Mouse (Mus musculus): ENCODE results near the gene Exog.

DNA sequence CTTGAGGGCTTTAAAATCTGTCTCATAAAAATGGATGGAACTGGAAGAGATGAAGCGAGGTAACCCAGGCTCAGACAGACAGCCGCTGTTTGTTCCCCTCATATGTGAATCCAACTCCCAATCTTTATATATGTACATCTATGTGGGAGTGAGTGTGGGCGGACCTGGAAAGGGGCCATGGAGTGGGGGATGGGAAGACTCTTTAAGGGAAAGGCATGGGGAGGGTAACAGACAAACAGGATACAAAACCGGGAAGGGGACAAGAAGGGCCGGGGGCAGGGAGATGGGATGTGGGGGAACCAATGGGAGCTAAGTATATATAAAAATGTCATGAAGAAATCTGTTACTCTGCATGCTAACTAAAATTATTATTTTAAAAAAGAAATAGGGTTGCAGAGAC is 52.2 kb downstream of the Exog start:
- TF ChIP-seq CTCF (IDR thresholded peaks at IDR 0.05), result no peak
- no peak for TF ChIP-seq EP300 (IDR thresholded peaks at IDR 0.05)
